Mouse (Mus musculus) neural tube, embryonic 14.5 days (tissue): ENCODE data around the gene 6030452D12Rik. TPM values are rescaled to one million over a fixed set of nuclear protein-coding genes. Genes with fewer than 3 reads are reported as not detected.
A peak's percentile ranks its signal among the peaks of the same experiment; 100 is the strongest.

Experiments used
- ATAC-seq: fragments of 200-750 bp; cut with Nextera tagmentation; 2 replicates; pipeline ENCODE4 v1.8.0; 2017; ENCODE audit warnings: low read depth, mild to moderate bottlenecking, moderate TSS enrichment, moderate library complexity
- H3K27ac ChIP-seq: fragments of 300-500 bp; sonication (generic); 2 replicates; pipeline ENCODE4 v1.5.1; 2014; ENCODE audit warnings: low read depth, mild to moderate bottlenecking, control low read depth, low read length, moderate library complexity, mixed read lengths
- H3K27me3 ChIP-seq: fragments of 300-500 bp; sonication (generic); 2 replicates; pipeline ENCODE4 v1.6.1; 2014; ENCODE audit warnings: low read length; ENCODE audit not compliant: control insufficient read depth, insufficient read depth
- H3K36me3 ChIP-seq: fragments of 300-500 bp; sonication (generic); 2 replicates; pipeline ENCODE4 v1.6.1; 2014; ENCODE audit warnings: low read length, mixed read lengths; ENCODE audit not compliant: control insufficient read depth, insufficient read depth
- H3K4me1 ChIP-seq: fragments of 300-500 bp; sonication (generic); 2 replicates; pipeline ENCODE4 v1.6.1; 2014; ENCODE audit warnings: low read length; ENCODE audit not compliant: control insufficient read depth, insufficient read depth
- H3K4me2 ChIP-seq: fragments of 300-500 bp; sonication (generic); 2 replicates; pipeline ENCODE4 v1.6.1; 2014; ENCODE audit warnings: mild to moderate bottlenecking, low read depth, low read length, control low read depth
- H3K4me3 ChIP-seq: fragments of 300-500 bp; sonication (generic); 2 replicates; pipeline ENCODE4 v1.5.1; 2014; ENCODE audit warnings: low read depth, low read length, control low read depth, mixed read lengths
- H3K9ac ChIP-seq: fragments of 300-500 bp; sonication (generic); replicated peaks from 2 replicates; pipeline ENCODE4 v1.6.1; 2014; ENCODE audit warnings: low read depth, mild to moderate bottlenecking, control low read depth, low read length, mixed read lengths
- H3K9me3 ChIP-seq: fragments of 300-500 bp; sonication (generic); 2 replicates; pipeline ENCODE4 v1.6.1; 2016; ENCODE audit warnings: low read length; ENCODE audit not compliant: control insufficient read depth
- WGBS: fragments of 180-500 bp; shearing (Covaris S2); extraction: QIAGEN DNeasy Blood & Tissue Kit; methylation state at CpG from one replicate; pipeline ENCODE4 v1.1.7; 2014; 5-methylcytosine and 5-hydroxymethylcytosine counted together
- polyA plus RNA-seq: library from polyadenylated mRNA; unstranded; fragments of >200 nt; fragmentation: Nextera tagmentation; extraction: Ambion mirVana; gene quantifications from 2 replicates; pipeline ENCODE4 v1.2.1, GENCODE M21; 2014

Gene 6030452D12Rik
- polyA plus RNA-seq, 1 experiment from 2014 or later, result not detected

- peak overlapping the region; percentile 46 for H3K4me2 ChIP-seq
- H3K27ac ChIP-seq, result no peak overlapping the region
- H3K27me3 ChIP-seq, result peaks cover 30% of the 10 kb centered on the region
- H3K9ac ChIP-seq, result peak overlapping the region; percentile 42
- no peaks in the 10 kb centered on the region for H3K36me3 ChIP-seq
- no peaks in the 10 kb centered on the region for H3K9me3 ChIP-seq
- H3K4me3 ChIP-seq, result peak overlapping the region; percentile 31
- H3K4me1 ChIP-seq, result peaks cover 30% of the 10 kb centered on the region; the same call in 1 of the 2 replicates
- ATAC-seq, result 0 out of 2 replicates have a peak, but pooled peaks have one; percentile 16
- under 1% methylated on average over 30 of the region's 30 CpGs for WGBS
Measured at GRCm38 (mm10) chr8:106511531-106512041, 11.3 kb downstream of the 6030452D12Rik start.

- Histone ChIP-seq H3K4me2 (peak overlapping the region; percentile 9; the same call in 1 of the 2 replicates), H3K36me3 (no peaks in the 10 kb centered on the region), H3K9me3 (no peaks in the 10 kb centered on the region), H3K9ac (no peak overlapping the region), H3K27me3 (peaks cover 28% of the 10 kb centered on the region), H3K4me1 (peaks cover 24% of the 10 kb centered on the region; the same call in 1 of the 2 replicates), H3K27ac (no peak overlapping the region), H3K4me3 (peak overlapping the region; percentile 31; the same call in 1 of the 2 replicates)
- ATAC-seq, result no peak
- WGBS, result 50% methylated on average over 7 of the region's 7 CpGs
Measured at GRCm38 (mm10) chr8:106512475-106513150, 12.3 kb downstream of the 6030452D12Rik start.

- Histone ChIP-seq H3K9ac (no peak overlapping the region), H3K4me2 (no peak overlapping the region), H3K27me3 (peaks cover 10% of the 10 kb centered on the region; the same call in 1 of the 2 replicates), H3K9me3 (no peaks in the 10 kb centered on the region), H3K36me3 (no peaks in the 10 kb centered on the region), H3K4me3 (no peak overlapping the region), H3K4me1 (0 out of 2 replicates have a peak, but pooled peaks cover 8% of the 10 kb centered on the region), H3K27ac (no peak overlapping the region)
- WGBS, result 22% methylated on average over 1 of the region's 1 CpGs
- ATAC-seq, result no peak
Measured at GRCm38 (mm10) chr8:106515946-106516479, 15.7 kb downstream of the 6030452D12Rik start.

- Histone ChIP-seq H3K27ac (no peak overlapping the region), H3K36me3 (no peaks in the 10 kb centered on the region), H3K4me2 (no peak overlapping the region), H3K9me3 (no peaks in the 10 kb centered on the region), H3K4me3 (no peak overlapping the region), H3K9ac (no peak overlapping the region), H3K27me3 (peaks cover 5% of the 10 kb centered on the region; the same call in 1 of the 2 replicates), H3K4me1 (0 out of 2 replicates have a peak, but pooled peaks cover 3% of the 10 kb centered on the region)
- ATAC-seq, result no peak
- 24% methylated on average over 2 of the region's 2 CpGs for WGBS
Measured at GRCm38 (mm10) chr8:106516581-106516980, 16.3 kb downstream of the 6030452D12Rik start.

GRCm38 (mm10) chr8:106518763-106519162, 18.4 kb downstream of the 6030452D12Rik start:
- Histone ChIP-seq H3K9me3 (no peaks in the 10 kb centered on the region), H3K36me3 (no peaks in the 10 kb centered on the region), H3K9ac (no peak overlapping the region), H3K27ac (no peak overlapping the region), H3K4me1 (no peaks in the 10 kb centered on the region), H3K27me3 (no peaks in the 10 kb centered on the region), H3K4me3 (no peak overlapping the region), H3K4me2 (no peak overlapping the region)
- no peak for ATAC-seq
- WGBS, result 59% methylated on average over 3 of the region's 3 CpGs

GRCm38 (mm10) chr8:106520578-106520977, 20.3 kb downstream of the 6030452D12Rik start:
- Histone ChIP-seq H3K27ac (no peak overlapping the region), H3K9me3 (no peaks in the 10 kb centered on the region), H3K27me3 (no peaks in the 10 kb centered on the region), H3K36me3 (no peaks in the 10 kb centered on the region), H3K4me3 (no peak overlapping the region), H3K9ac (no peak overlapping the region), H3K4me1 (no peaks in the 10 kb centered on the region), H3K4me2 (no peak overlapping the region)
- no peak for ATAC-seq
- WGBS, result 88% methylated on average over 7 of the region's 7 CpGs

- ATAC-seq, result no peak
- no peak overlapping the region for H3K9ac ChIP-seq
- no peak overlapping the region for H3K4me3 ChIP-seq
- no peak overlapping the region for H3K27ac ChIP-seq
- no peaks in the 10 kb centered on the region for H3K27me3 ChIP-seq
- 53% methylated on average over 9 of the region's 9 CpGs for WGBS
- no peak overlapping the region for H3K4me2 ChIP-seq
- H3K36me3 ChIP-seq, result no peaks in the 10 kb centered on the region
- H3K9me3 ChIP-seq, result no peaks in the 10 kb centered on the region
- H3K4me1 ChIP-seq, result no peaks in the 10 kb centered on the region
Measured at GRCm38 (mm10) chr8:106521845-106522244, 21.5 kb downstream of the 6030452D12Rik start.

- no peaks in the 10 kb centered on the region for H3K4me1 ChIP-seq
- H3K9ac ChIP-seq, result no peak overlapping the region
- H3K4me3 ChIP-seq, result no peak overlapping the region
- H3K27me3 ChIP-seq, result no peaks in the 10 kb centered on the region
- 59% methylated on average over 6 of the region's 6 CpGs for WGBS
- no peaks in the 10 kb centered on the region for H3K9me3 ChIP-seq
- ATAC-seq, result no peak
- no peak overlapping the region for H3K27ac ChIP-seq
- H3K36me3 ChIP-seq, result no peaks in the 10 kb centered on the region
- no peak overlapping the region for H3K4me2 ChIP-seq
Measured at GRCm38 (mm10) chr8:106526725-106527124, 26.4 kb downstream of the 6030452D12Rik start.
